Mouse (Mus musculus) midbrain, embryonic 16.5 days (tissue): ENCODE data around the gene Patl1. TPM values are rescaled to one million over a fixed set of nuclear protein-coding genes. Genes with fewer than 3 reads are reported as not detected.
"Not testable (repeated sequence)": the region's sequence is repeated elsewhere in the genome, so short reads cannot be mapped to it uniquely, and the experiment has no call there.

Source experiments
- ATAC-seq: fragments of 200-750 bp; cut with Nextera tagmentation; 2 replicates; pipeline ENCODE4 v1.8.0; 2017; ENCODE audit warnings: moderate TSS enrichment
- H3K27ac ChIP-seq: fragments of 300-500 bp; sonication (generic); 2 replicates; pipeline ENCODE4 v1.5.1; 2014; ENCODE audit warnings: mild to moderate bottlenecking, low read length, mixed read lengths
- H3K27me3 ChIP-seq: fragments of 300-500 bp; sonication (generic); 2 replicates; pipeline ENCODE4 v1.6.1; 2014; ENCODE audit warnings: low read depth, low read length, mixed read lengths; ENCODE audit not compliant: control insufficient read depth, insufficient read depth
- H3K36me3 ChIP-seq: fragments of 300-500 bp; sonication (generic); 2 replicates; pipeline ENCODE4 v1.6.1; 2014; ENCODE audit warnings: mild to moderate bottlenecking, low read length, moderate library complexity, mixed read lengths; ENCODE audit not compliant: control insufficient read depth, insufficient read depth
- H3K4me1 ChIP-seq: fragments of 300-500 bp; sonication (generic); 2 replicates; pipeline ENCODE4 v1.6.1; 2014; ENCODE audit warnings: mild to moderate bottlenecking, low read length, mixed read lengths; ENCODE audit not compliant: control insufficient read depth, insufficient read depth
- H3K4me2 ChIP-seq: fragments of 300-500 bp; sonication (generic); 2 replicates; pipeline ENCODE4 v1.6.1; 2014; ENCODE audit warnings: mild to moderate bottlenecking, low read length, mixed read lengths
- H3K4me3 ChIP-seq: fragments of 300-500 bp; sonication (generic); 2 replicates; pipeline ENCODE4 v1.5.1; 2014; ENCODE audit warnings: low read depth, mild to moderate bottlenecking, low read length, moderate library complexity, mixed read lengths
- H3K9ac ChIP-seq: fragments of 300-500 bp; sonication (generic); 2 replicates; pipeline ENCODE4 v1.6.1; 2014; ENCODE audit warnings: low read depth, low read length, mixed read lengths
- H3K9me3 ChIP-seq: fragments of 300-500 bp; sonication (generic); replicated peaks from 2 replicates; pipeline ENCODE4 v1.6.1; 2014; ENCODE audit warnings: mild to moderate bottlenecking, low read length, mixed read lengths; ENCODE audit not compliant: control insufficient read depth, poor library complexity, severe bottlenecking
- WGBS: fragments of 180-500 bp; shearing (Covaris S2); extraction: QIAGEN DNeasy Blood & Tissue Kit; methylation state at CpG from one replicate; pipeline ENCODE4 v1.1.7; 2014; 5-methylcytosine and 5-hydroxymethylcytosine counted together
- polyA plus RNA-seq: library from polyadenylated mRNA; unstranded; fragments of >200 nt; fragmentation: Nextera tagmentation; extraction: Ambion mirVana; gene quantifications from 2 replicates; pipeline ENCODE4 v1.2.1, GENCODE M21; 2015

The Patl1 gene
- 15.8 and 18.5 TPM in 2 replicates for polyA plus RNA-seq

- H3K36me3 ChIP-seq = peaks cover 10% of the 10 kb centered on the region; the same call in 1 of the 2 replicates
- no peaks in the 10 kb centered on the region for H3K27me3 ChIP-seq
- ATAC-seq = peak; percentile 98
- H3K4me1 ChIP-seq = peaks cover 31% of the 10 kb centered on the region
- under 1% methylated on average over 46 of the region's 53 CpGs for WGBS
- H3K4me3 ChIP-seq = peak within 1 kb of the TSS; percentile 93
- peak within 1 kb of the TSS; percentile 92 for H3K27ac ChIP-seq
- H3K4me2 ChIP-seq = peak within 1 kb of the TSS; percentile 91
- peak within 1 kb of the TSS; percentile 83 for H3K9ac ChIP-seq
- H3K9me3 ChIP-seq = no peaks in the 10 kb centered on the region
These were observed at the start of gene Patl1 for GRCm38 (mm10) chr19:11912037-11912532. Gene Patl1 (plus strand): TSS chr19:11912399.

GRCm38 (mm10) chr19:11867837-11868236 is 44.4 kb upstream of the Patl1 start:
- Histone ChIP-seq H3K9me3 (no peaks in the 10 kb centered on the region), H3K36me3 (no peaks in the 10 kb centered on the region), H3K4me3 (no peak overlapping the region), H3K4me1 (no peaks in the 10 kb centered on the region), H3K27me3 (no peaks in the 10 kb centered on the region), H3K9ac (no peak overlapping the region), H3K27ac (no peak overlapping the region), H3K4me2 (no peak overlapping the region)
- ATAC-seq = no peak
- 90% methylated on average over 2 of the region's 2 CpGs for WGBS

GRCm38 (mm10) chr19:11875006-11875405 is 37.2 kb upstream of the Patl1 start, which contains the start of gene Olfr1419:
Gene Olfr1419 (minus strand): TSS chr19:11875106.
- H3K4me3 ChIP-seq = no peak within 1 kb of the TSS
- no peak within 1 kb of the TSS for H3K9ac ChIP-seq
- H3K4me2 ChIP-seq = no peak within 1 kb of the TSS
- H3K27me3 ChIP-seq = no peaks in the 10 kb centered on the region
- no peaks in the 10 kb centered on the region for H3K36me3 ChIP-seq
- no peaks in the 10 kb centered on the region for H3K9me3 ChIP-seq
- no peak within 1 kb of the TSS for H3K27ac ChIP-seq
- WGBS = 69% methylated on average over 1 of the region's 1 CpGs
- no peaks in the 10 kb centered on the region for H3K4me1 ChIP-seq
- no peak for ATAC-seq

DNA sequence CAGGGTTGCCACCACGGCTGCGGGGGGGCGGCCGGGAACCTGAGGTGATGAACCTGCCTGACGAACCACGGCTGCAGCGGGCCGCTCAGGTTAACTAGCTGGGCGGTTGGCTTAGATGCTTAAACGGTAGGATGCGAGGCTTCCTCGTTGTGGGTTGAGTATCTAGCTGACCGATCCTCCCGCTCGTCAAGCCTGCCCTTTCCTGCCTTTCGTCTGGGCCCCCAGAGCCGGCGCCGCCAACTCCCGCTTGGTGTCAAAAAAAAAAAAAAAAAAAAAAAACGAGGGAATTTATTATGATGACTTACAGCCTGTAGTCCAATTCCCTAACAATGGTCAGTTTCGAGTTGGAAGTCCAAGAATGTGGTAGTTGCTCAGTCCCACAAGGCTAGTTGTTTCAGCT is 33.8 kb upstream of the Patl1 start:
- not testable (repeated sequence) for H3K4me2 ChIP-seq, H3K36me3 ChIP-seq, H3K4me3 ChIP-seq, H3K27me3 ChIP-seq, H3K4me1 ChIP-seq, H3K27ac ChIP-seq, ATAC-seq, H3K9ac ChIP-seq, H3K9me3 ChIP-seq
- WGBS = 66% methylated on average over 22 of the region's 22 CpGs

- no peak within 1 kb of the TSS for H3K4me2 ChIP-seq
- no peak within 1 kb of the TSS for H3K9ac ChIP-seq
- H3K27me3 ChIP-seq = no peaks in the 10 kb centered on the region
- H3K36me3 ChIP-seq = no peaks in the 10 kb centered on the region
- no peak within 1 kb of the TSS for H3K4me3 ChIP-seq
- ATAC-seq = no peak
- H3K4me1 ChIP-seq = no peaks in the 10 kb centered on the region
- H3K27ac ChIP-seq = no peak within 1 kb of the TSS
- 52% methylated on average over 1 of the region's 1 CpGs for WGBS
- no peaks in the 10 kb centered on the region for H3K9me3 ChIP-seq
These were observed 25.9 kb upstream of the Patl1 start, which contains the start of gene Olfr1420 for GRCm38 (mm10) chr19:11886265-11886664. Gene Olfr1420 (plus strand): TSS chr19:11886565.

- no peak for ATAC-seq
- H3K9me3 ChIP-seq = no peaks in the 10 kb centered on the region
- peak overlapping the region; percentile 93 for H3K4me3 ChIP-seq
- no peaks in the 10 kb centered on the region for H3K27me3 ChIP-seq
- no peak overlapping the region; the same call in 1 of the 2 replicates for H3K9ac ChIP-seq
- 0 out of 2 replicates have a peak overlapping the region, but pooled peaks have one; percentile 92 for H3K27ac ChIP-seq
- WGBS = 95% methylated on average over 5 of the region's 5 CpGs
- H3K36me3 ChIP-seq = peaks cover 6% of the 10 kb centered on the region; the same call in 1 of the 2 replicates
- H3K4me1 ChIP-seq = peaks cover 27% of the 10 kb centered on the region
- H3K4me2 ChIP-seq = peak overlapping the region; percentile 64
These were observed 1.2 kb upstream of the Patl1 start for GRCm38 (mm10) chr19:11911021-11911420.

- 5% methylated on average over 17 of the region's 17 CpGs for WGBS
- Histone ChIP-seq H3K9me3 (no peaks in the 10 kb centered on the region), H3K4me1 (peaks cover 31% of the 10 kb centered on the region), H3K27me3 (no peaks in the 10 kb centered on the region), H3K9ac (peak overlapping the region; percentile 83), H3K36me3 (peaks cover 10% of the 10 kb centered on the region; the same call in 1 of the 2 replicates), H3K27ac (peak overlapping the region; percentile 92), H3K4me3 (peak overlapping the region; percentile 93), H3K4me2 (peak overlapping the region; percentile 64)
- peak; percentile 53 for ATAC-seq
These were observed 596 bp upstream of the Patl1 start for GRCm38 (mm10) chr19:11911603-11912002.

- H3K9ac ChIP-seq = peak overlapping the region; percentile 83
- peak overlapping the region; percentile 93 for H3K4me3 ChIP-seq
- H3K9me3 ChIP-seq = no peaks in the 10 kb centered on the region
- H3K4me1 ChIP-seq = peaks cover 31% of the 10 kb centered on the region
- peaks cover 10% of the 10 kb centered on the region; the same call in 1 of the 2 replicates for H3K36me3 ChIP-seq
- 0% methylated on average over 45 of the region's 54 CpGs for WGBS
- H3K27ac ChIP-seq = peak overlapping the region; percentile 92
- H3K27me3 ChIP-seq = no peaks in the 10 kb centered on the region
- H3K4me2 ChIP-seq = peak overlapping the region; percentile 91
- peak; percentile 75 for ATAC-seq
These were observed 428 bp downstream of the Patl1 start for GRCm38 (mm10) chr19:11912533-11913121.

DNA sequence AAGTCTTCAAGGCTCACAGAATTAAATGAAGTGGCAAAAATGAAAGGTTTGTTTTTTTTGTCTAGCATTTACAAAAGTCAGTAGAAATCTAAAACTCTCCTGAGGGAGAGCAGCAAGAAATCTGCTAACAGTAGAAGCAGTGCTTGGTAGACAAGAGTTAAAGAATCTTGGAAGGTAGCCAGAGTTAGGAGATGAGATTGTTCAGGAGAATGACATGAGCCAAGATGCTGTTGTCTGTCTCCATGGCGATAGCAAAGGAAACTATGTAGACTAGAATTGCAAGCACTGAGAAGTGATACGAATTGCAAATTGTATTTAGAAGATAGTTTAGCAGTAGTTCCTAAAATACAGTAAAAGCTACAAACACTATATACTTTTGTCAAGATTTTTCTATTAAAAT is 3.6 kb downstream of the Patl1 start:
- no peak overlapping the region for H3K4me3 ChIP-seq
- H3K36me3 ChIP-seq = peaks cover 13% of the 10 kb centered on the region; the same call in 1 of the 2 replicates
- H3K4me2 ChIP-seq = no peak overlapping the region
- H3K4me1 ChIP-seq = peaks cover 34% of the 10 kb centered on the region
- H3K9me3 ChIP-seq = no peaks in the 10 kb centered on the region
- WGBS = 18% methylated on average over 2 of the region's 2 CpGs
- no peak for ATAC-seq
- no peak overlapping the region for H3K27ac ChIP-seq
- no peak overlapping the region for H3K9ac ChIP-seq
- H3K27me3 ChIP-seq = no peaks in the 10 kb centered on the region
